Mouse (Mus musculus) MEL (cell line): Measurements from ENCODE around the gene Cdh5. TPM values are rescaled to one million over a fixed set of nuclear protein-coding genes. Genes with fewer than 3 reads are reported as not detected.

Experiments used
- DNase-seq: peaks from one replicate; pipeline ENCODE4 v3.0.0; 2011; ENCODE audit warnings: low read depth, low spot score
- H3K27ac ChIP-seq: 2 replicates; pipeline ENCODE4 v1.5.1; 2012; ENCODE audit warnings: low read depth, mild to moderate bottlenecking, control low read depth, low read length, moderate library complexity; ENCODE audit not compliant: control insufficient read depth
- H3K27me3 ChIP-seq, 2 experiments: fragments of 150-350 bp in 1 of 2; sonication (generic) in 1 of 2; 2 replicates each; pipeline ENCODE4 v1.6.1; 2012; ENCODE audit warnings: low read length in 2 of 2, mild to moderate bottlenecking in 2 of 2, improper control_type of control experiment in 1 of 2, moderate library complexity in 1 of 2; ENCODE audit not compliant: insufficient read depth in 2 of 2, control insufficient read depth in 1 of 2
- H3K36me3 ChIP-seq, 2 experiments: 2 replicates each; pipeline ENCODE4 v1.6.1; 2012 to 2014; ENCODE audit warnings: low read length in 2 of 2, improper control_type of control experiment in 1 of 2, inconsistent platforms in 1 of 2, mild to moderate bottlenecking in 1 of 2; ENCODE audit not compliant: insufficient read depth in 2 of 2, control insufficient read depth in 1 of 2
- H3K4me1 ChIP-seq, 2 experiments: fragments of 150-350 bp in 1 of 2; sonication (generic) in 1 of 2; 2 replicates each; pipeline ENCODE4 v1.6.1; 2012; ENCODE audit warnings: low read length in 2 of 2, improper control_type of control experiment in 1 of 2, mild to moderate bottlenecking in 1 of 2; ENCODE audit not compliant: insufficient read depth in 2 of 2, control insufficient read depth in 1 of 2
- H3K4me3 ChIP-seq, 2 experiments: fragments of 150-350 bp in 1 of 2; sonication (generic) in 1 of 2; 2 replicates each; pipeline ENCODE4 v1.5.1; 2012; ENCODE audit warnings: low read depth in 2 of 2, low read length in 2 of 2, mild to moderate bottlenecking in 2 of 2, moderate library complexity in 2 of 2, control low read depth in 1 of 2, improper control_type of control experiment in 1 of 2; ENCODE audit not compliant: control insufficient read depth in 1 of 2, insufficient read depth in 1 of 2
- H3K79me2 ChIP-seq: 2 replicates; pipeline ENCODE4 v1.6.1; 2012; ENCODE audit warnings: mild to moderate bottlenecking, low read length, moderate library complexity; ENCODE audit not compliant: control insufficient read depth, poor library complexity, insufficient read depth
- H3K9ac ChIP-seq: 2 replicates; pipeline ENCODE4 v1.6.1; 2012; ENCODE audit warnings: low read depth, mild to moderate bottlenecking, control low read depth, low read length, moderate library complexity; ENCODE audit not compliant: control insufficient read depth, poor library complexity, severe bottlenecking
- H3K9me3 ChIP-seq: fragments of 150-350 bp; sonication (generic); replicated peaks from 2 replicates; pipeline ENCODE4 v1.6.1; 2012; ENCODE audit warnings: mild to moderate bottlenecking, low read length, improper control_type of control experiment, moderate library complexity; ENCODE audit not compliant: insufficient read depth
- BHLHE40 ChIP-seq: IDR thresholded peaks from 2 replicates; pipeline ENCODE4 v1.6.1; 2012; ENCODE audit warnings: low read depth, mild to moderate bottlenecking, inconsistent platforms, low read length, improper control_type of control experiment, borderline replicate concordance
- CHD1 ChIP-seq: IDR thresholded peaks from 2 replicates; pipeline ENCODE4 v1.6.1; 2012; ENCODE audit warnings: low read depth, mild to moderate bottlenecking, inconsistent platforms, low read length, improper control_type of control experiment
- CHD2 ChIP-seq: IDR thresholded peaks from 2 replicates; pipeline ENCODE4 v1.6.1; 2011; ENCODE audit warnings: low read length, improper control_type of control experiment
- E2F4 ChIP-seq: IDR thresholded peaks from 2 replicates; pipeline ENCODE4 v1.6.1; 2011; ENCODE audit warnings: low read depth, low read length, improper control_type of control experiment, borderline replicate concordance
- ELF1 ChIP-seq: IDR thresholded peaks from 2 replicates; pipeline ENCODE4 v1.6.1; 2014; ENCODE audit warnings: low read depth, mild to moderate bottlenecking, inconsistent platforms, low read length, improper control_type of control experiment, moderate library complexity
- GABPA ChIP-seq: IDR thresholded peaks from 2 replicates; pipeline ENCODE4 v1.6.1; 2012; ENCODE audit warnings: low read depth, mild to moderate bottlenecking, inconsistent platforms, low read length, improper control_type of control experiment, moderate library complexity
- HCFC1 ChIP-seq: IDR thresholded peaks from 2 replicates; pipeline ENCODE4 v1.6.1; 2012; ENCODE audit warnings: low read depth, mild to moderate bottlenecking, inconsistent platforms, low read length, improper control_type of control experiment, moderate library complexity
- KAT2A ChIP-seq: conservative IDR thresholded peaks from 2 replicates; pipeline ENCODE4 v1.6.1; 2012; ENCODE audit warnings: low read depth, low read length, improper control_type of control experiment, inconsistent platforms
- MAFK ChIP-seq: IDR thresholded peaks from 2 replicates; pipeline ENCODE4 v1.6.1; 2011; ENCODE audit warnings: low read depth, mild to moderate bottlenecking, low read length, improper control_type of control experiment, borderline replicate concordance
- MAX ChIP-seq: IDR thresholded peaks from 2 replicates; pipeline ENCODE4 v1.6.1; 2011; ENCODE audit warnings: low read length, improper control_type of control experiment
- MAZ ChIP-seq: IDR thresholded peaks from 2 replicates; pipeline ENCODE4 v1.6.1; 2012; ENCODE audit warnings: low read depth, mild to moderate bottlenecking, inconsistent platforms, low read length, improper control_type of control experiment
- MXI1 ChIP-seq: IDR thresholded peaks from 2 replicates; pipeline ENCODE4 v1.6.1; 2011; ENCODE audit warnings: mild to moderate bottlenecking, low read depth, low read length, improper control_type of control experiment
- NELFE ChIP-seq: IDR thresholded peaks from 2 replicates; pipeline ENCODE4 v1.6.1; 2011; ENCODE audit warnings: low read depth, low read length, improper control_type of control experiment
- POLR2A ChIP-seq, 2 experiments: IDR thresholded peaks; 2 replicates each; pipeline ENCODE4 v1.6.1; 2011 to 2012; ENCODE audit warnings: low read length in 2 of 2, mild to moderate bottlenecking in 2 of 2, control low read depth in 1 of 2, improper control_type of control experiment in 1 of 2, low read depth in 1 of 2, moderate library complexity in 1 of 2; ENCODE audit not compliant: control insufficient read depth in 1 of 2, insufficient read depth in 1 of 2, poor library complexity in 1 of 2
- POLR2AphosphoS2 ChIP-seq: IDR thresholded peaks from 2 replicates; pipeline ENCODE4 v1.6.1; 2011; ENCODE audit warnings: low read length, improper control_type of control experiment
- RAD21 ChIP-seq: IDR thresholded peaks from 2 replicates; pipeline ENCODE4 v1.6.1; 2011; ENCODE audit warnings: mild to moderate bottlenecking, low read depth, low read length, improper control_type of control experiment
- RCOR1 ChIP-seq: IDR thresholded peaks from 2 replicates; pipeline ENCODE4 v1.6.1; 2012; ENCODE audit warnings: low read depth, mild to moderate bottlenecking, inconsistent platforms, low read length, improper control_type of control experiment
- SIN3A ChIP-seq: IDR thresholded peaks from 2 replicates; pipeline ENCODE4 v1.6.1; 2012; ENCODE audit warnings: low read length, improper control_type of control experiment, inconsistent platforms
- SMC3 ChIP-seq: IDR thresholded peaks from 2 replicates; pipeline ENCODE4 v1.6.1; 2011; ENCODE audit warnings: low read depth, low read length, improper control_type of control experiment
- TAL1 ChIP-seq: IDR thresholded peaks from 2 replicates; pipeline ENCODE4 v1.6.1; 2012; ENCODE audit warnings: mild to moderate bottlenecking, inconsistent platforms, low read length, moderate library complexity, mixed read lengths
- TCF12 ChIP-seq: IDR thresholded peaks from 2 replicates; pipeline ENCODE4 v1.6.1; 2014; ENCODE audit warnings: low read depth, mild to moderate bottlenecking, inconsistent platforms, low read length, improper control_type of control experiment, moderate library complexity
- UBTF ChIP-seq: IDR thresholded peaks from 2 replicates; pipeline ENCODE4 v1.6.1; 2012; ENCODE audit warnings: low read depth, mild to moderate bottlenecking, inconsistent platforms, low read length, improper control_type of control experiment, moderate library complexity, borderline replicate concordance; ENCODE audit not compliant: insufficient read depth
- USF2 ChIP-seq, 2 experiments: IDR thresholded peaks; 2 replicates each; pipeline ENCODE4 v1.6.1; 2011 to 2012; ENCODE audit warnings: improper control_type of control experiment in 2 of 2, low read length in 2 of 2, borderline replicate concordance in 1 of 2, inconsistent platforms in 1 of 2, low read depth in 1 of 2, mild to moderate bottlenecking in 1 of 2; ENCODE audit not compliant: insufficient read depth in 1 of 2
- ZC3H11A ChIP-seq: IDR thresholded peaks from 2 replicates; pipeline ENCODE4 v1.6.1; 2012; ENCODE audit warnings: low read depth, mild to moderate bottlenecking, inconsistent platforms, low read length, improper control_type of control experiment
- ZKSCAN1 ChIP-seq: IDR thresholded peaks from 2 replicates; pipeline ENCODE4 v1.6.1; 2012; ENCODE audit warnings: low read depth, mild to moderate bottlenecking, inconsistent platforms, low read length, improper control_type of control experiment, moderate library complexity
- ZNF384 ChIP-seq: IDR thresholded peaks from 2 replicates; pipeline ENCODE4 v1.6.1; 2012; ENCODE audit warnings: low read depth, mild to moderate bottlenecking, inconsistent platforms, low read length, improper control_type of control experiment
- polyA plus RNA-seq, 2 experiments: library from polyadenylated mRNA; stranded (reverse) in 1 of 2; unstranded in 1 of 2; fragments of >175 nt in 1 of 2; fragments of >200 nt in 1 of 2; gene quantifications; 2 replicates each; pipeline versions ENCODE4 v1.2.1 to v1.2.4; 2012; ENCODE audit warnings: low replicate concordance in 2 of 2, low read depth in 1 of 2; ENCODE audit not compliant: insufficient read length in 2 of 2, insufficient read depth in 1 of 2, missing spikeins in 1 of 2
- total RNA-seq: library from RNA; depleted of rRNA; stranded (reverse); fragments of 300-350 nt; gene quantifications from 2 replicates; pipeline ENCODE4 v1.2.3, GENCODE M21; 2012

The Cdh5 gene
- total and polyA plus RNA-seq, 3 experiments, result not detected

- DNase-seq, result no peak
- no peaks in the 10 kb centered on the region for H3K36me3 ChIP-seq
- no peak overlapping the region for H3K27ac ChIP-seq
- no peaks in the 10 kb centered on the region for H3K27me3 ChIP-seq
- H3K4me3 ChIP-seq, result no peak overlapping the region
- H3K4me1 ChIP-seq, result no peaks in the 10 kb centered on the region
- no peaks in the 10 kb centered on the region for H3K79me2 ChIP-seq
- TF ChIP-seq MAZ (no peak), UBTF (no peak), RAD21 (no peak), MXI1 (no peak), MAFK (no peak), GABPA (no peak), TAL1 (no peak), USF2 (IDR thresholded peaks at IDR 0.05; ENCODE audit: borderline replicate concordance in 1 of 2, insufficient read depth in 1 of 2, low read depth in 1 of 2, low read length in 2 of 2) (no peak), CHD1 (no peak), KAT2A (no peak), RCOR1 (no peak), ZNF384 (no peak), POLR2AphosphoS2 (no peak), SMC3 (no peak)
- H3K9ac ChIP-seq, result no peak overlapping the region
- no peaks in the 10 kb centered on the region for H3K9me3 ChIP-seq
Measured at GRCm38 (mm10) chr8:104065223-104065622, 36.2 kb upstream of the Cdh5 start.

GRCm38 (mm10) chr8:104065906-104066518 is 35.4 kb upstream of the Cdh5 start:
- TF ChIP-seq ZC3H11A, result no peak
- TF ChIP-seq UBTF, result no peak
- TF ChIP-seq MAZ, result no peak
- no peak for TF ChIP-seq NELFE
- no peak for TF ChIP-seq POLR2AphosphoS2
- no peak for TF ChIP-seq RCOR1
- no peak for TF ChIP-seq ELF1
- no peak for TF ChIP-seq SIN3A
- no peak for TF ChIP-seq POLR2A (IDR thresholded peaks at IDR 0.05; ENCODE audit: control insufficient read depth in 1 of 2, insufficient read depth in 1 of 2, low read depth in 1 of 2, low read length in 2 of 2, poor library complexity in 1 of 2)
- TF ChIP-seq CHD2, result no peak
- no peak for TF ChIP-seq MAX
- TF ChIP-seq HCFC1, result no peak
- TF ChIP-seq BHLHE40, result no peak
- TF ChIP-seq E2F4, result no peak
- no peak for TF ChIP-seq SMC3
- TF ChIP-seq ZKSCAN1, result no peak
- no peak for TF ChIP-seq TCF12
- no peak for DNase-seq
- Histone ChIP-seq H3K9ac (no peak overlapping the region), H3K79me2 (no peaks in the 10 kb centered on the region), H3K9me3 (no peaks in the 10 kb centered on the region), H3K27me3 (no peaks in the 10 kb centered on the region), H3K36me3 (no peaks in the 10 kb centered on the region), H3K4me1 (no peaks in the 10 kb centered on the region), H3K4me3 (no peak overlapping the region), H3K27ac (no peak overlapping the region)
